Mouse (Mus musculus): ENCODE measurements around the gene Hsd11b2. TPM values are rescaled to one million over a fixed set of nuclear protein-coding genes. Genes with fewer than 3 reads are reported as not detected.
A peak's percentile ranks its signal among the peaks of the same experiment; 100 is the strongest.
"Not testable (repeated sequence)": the region's sequence is repeated elsewhere in the genome, so short reads cannot be mapped to it uniquely, and the experiment has no call there.

Hsd11b2 gene
- polyA plus RNA-seq, 1 experiment from 2014 or later = 12.6 TPM

GRCm38 (mm10) chr8:105562863-105563262, 44.3 kb downstream of the Hsd11b2 start:
- 79% methylated on average over 3 of the region's 3 CpGs for WGBS
- Histone ChIP-seq H3K27ac (replicated peaks; ENCODE audit: low read depth, low read length) (no peak overlapping the region), H3K4me1 (ENCODE audit: control insufficient read depth, insufficient read depth, low read length) (no peaks in the 10 kb centered on the region; the same call in 1 of the 2 replicates), H3K4me2 (ENCODE audit: low read depth, low read length) (no peak overlapping the region), H3K27me3 (ENCODE audit: control insufficient read depth, insufficient read depth, low read length) (no peaks in the 10 kb centered on the region), H3K36me3 (replicated peaks; ENCODE audit: control insufficient read depth, insufficient read depth, low read depth, low read length) (no peaks in the 10 kb centered on the region), H3K9ac (replicated peaks; ENCODE audit: low read length) (no peak overlapping the region), H3K4me3 (ENCODE audit: low read depth, low read length) (no peak overlapping the region), H3K9me3 (replicated peaks; ENCODE audit: control insufficient read depth, low read length) (no peaks in the 10 kb centered on the region)
- no peak for DNase-seq (ENCODE audit: low spot score)
- ATAC-seq (replicated peaks; ENCODE audit: insufficient number of reproducible peaks, low FRiP score, low TSS enrichment, low read depth) = no peak

GRCm38 (mm10) chr8:105563871-105564270, 45.3 kb downstream of the Hsd11b2 start:
- Histone ChIP-seq H3K4me2 (ENCODE audit: low read depth, low read length) (no peak overlapping the region), H3K9ac (replicated peaks; ENCODE audit: low read length) (no peak overlapping the region), H3K9me3 (replicated peaks; ENCODE audit: control insufficient read depth, low read length) (no peaks in the 10 kb centered on the region), H3K4me1 (ENCODE audit: control insufficient read depth, insufficient read depth, low read length) (no peaks in the 10 kb centered on the region; the same call in 1 of the 2 replicates), H3K4me3 (ENCODE audit: low read depth, low read length) (no peak overlapping the region), H3K27me3 (ENCODE audit: control insufficient read depth, insufficient read depth, low read length) (no peaks in the 10 kb centered on the region), H3K36me3 (replicated peaks; ENCODE audit: control insufficient read depth, insufficient read depth, low read depth, low read length) (no peaks in the 10 kb centered on the region), H3K27ac (replicated peaks; ENCODE audit: low read depth, low read length) (no peak overlapping the region)
- DNase-seq (ENCODE audit: low spot score) (no peak), ATAC-seq (replicated peaks; ENCODE audit: insufficient number of reproducible peaks, low FRiP score, low TSS enrichment, low read depth) (no peak)
- WGBS = 81% methylated on average over 1 of the region's 1 CpGs

- H3K36me3 ChIP-seq (replicated peaks; ENCODE audit: control insufficient read depth, insufficient read depth, low read depth, low read length); H3K9me3 ChIP-seq (replicated peaks; ENCODE audit: control insufficient read depth, low read length); DNase-seq (ENCODE audit: low spot score); H3K4me1 ChIP-seq (ENCODE audit: control insufficient read depth, insufficient read depth, low read length); H3K27ac ChIP-seq (replicated peaks; ENCODE audit: low read depth, low read length); H3K27me3 ChIP-seq (ENCODE audit: control insufficient read depth, insufficient read depth, low read length); ATAC-seq (replicated peaks; ENCODE audit: insufficient number of reproducible peaks, low FRiP score, low TSS enrichment, low read depth): not testable (repeated sequence)
- peak overlapping the region; percentile 82 for H3K9ac ChIP-seq (replicated peaks; ENCODE audit: low read length)
- 87% methylated on average over 9 of the region's 9 CpGs for WGBS
- H3K4me3 ChIP-seq (ENCODE audit: low read depth, low read length) = peak overlapping the region; percentile 86
- peak overlapping the region; percentile 91 for H3K4me2 ChIP-seq (ENCODE audit: low read depth, low read length)
Observed at GRCm38 (mm10) chr8:105564573-105565229, 46.1 kb downstream of the Hsd11b2 start.

- no peaks in the 10 kb centered on the region for H3K36me3 ChIP-seq (replicated peaks; ENCODE audit: control insufficient read depth, insufficient read depth, low read depth, low read length)
- H3K4me1 ChIP-seq (ENCODE audit: control insufficient read depth, insufficient read depth, low read length) = no peaks in the 10 kb centered on the region; the same call in 1 of the 2 replicates
- under 1% methylated on average over 31 of the region's 31 CpGs for WGBS
- no peaks in the 10 kb centered on the region for H3K9me3 ChIP-seq (replicated peaks; ENCODE audit: control insufficient read depth, low read length)
- no peaks in the 10 kb centered on the region for H3K27me3 ChIP-seq (ENCODE audit: control insufficient read depth, insufficient read depth, low read length)
- H3K27ac ChIP-seq (replicated peaks; ENCODE audit: low read depth, low read length) = no peak overlapping the region
- peak overlapping the region; percentile 91 for H3K4me2 ChIP-seq (ENCODE audit: low read depth, low read length)
- H3K4me3 ChIP-seq (ENCODE audit: low read depth, low read length) = peak overlapping the region; percentile 86
- peak; percentile 76 for ATAC-seq (replicated peaks; ENCODE audit: insufficient number of reproducible peaks, low FRiP score, low TSS enrichment, low read depth)
- peak overlapping the region; percentile 82 for H3K9ac ChIP-seq (replicated peaks; ENCODE audit: low read length)
- DNase-seq (ENCODE audit: low spot score) = no peak
Observed at GRCm38 (mm10) chr8:105565401-105565881, 46.9 kb downstream of the Hsd11b2 start.

- peak within 1 kb of the TSS; percentile 91 for H3K4me2 ChIP-seq (ENCODE audit: low read depth, low read length)
- H3K27me3 ChIP-seq (ENCODE audit: control insufficient read depth, insufficient read depth, low read length) = no peaks in the 10 kb centered on the region
- H3K27ac ChIP-seq (replicated peaks; ENCODE audit: low read depth, low read length) = peak within 1 kb of the TSS; percentile 20; the same call in 1 of the 2 replicates
- peak; percentile 99 for ATAC-seq (replicated peaks; ENCODE audit: insufficient number of reproducible peaks, low FRiP score, low TSS enrichment, low read depth)
- WGBS = 4% methylated on average over 53 of the region's 53 CpGs
- peak within 1 kb of the TSS; percentile 82 for H3K9ac ChIP-seq (replicated peaks; ENCODE audit: low read length)
- peak; percentile 100 for DNase-seq (ENCODE audit: low spot score)
- no peaks in the 10 kb centered on the region for H3K36me3 ChIP-seq (replicated peaks; ENCODE audit: control insufficient read depth, insufficient read depth, low read depth, low read length)
- no peaks in the 10 kb centered on the region; the same call in 1 of the 2 replicates for H3K4me1 ChIP-seq (ENCODE audit: control insufficient read depth, insufficient read depth, low read length)
- H3K9me3 ChIP-seq (replicated peaks; ENCODE audit: control insufficient read depth, low read length) = no peaks in the 10 kb centered on the region
- H3K4me3 ChIP-seq (ENCODE audit: low read depth, low read length) = peak within 1 kb of the TSS; percentile 86
Observed at GRCm38 (mm10) chr8:105565952-105566702, 47.6 kb downstream of the Hsd11b2 start, which contains the start of gene Atp6v0d1. Gene Atp6v0d1 (minus strand): TSS chr8:105566047.

- DNase-seq (ENCODE audit: low spot score) = peak; percentile 18
- H3K36me3 ChIP-seq (replicated peaks; ENCODE audit: control insufficient read depth, insufficient read depth, low read depth, low read length) = no peaks in the 10 kb centered on the region
- no peak overlapping the region for H3K27ac ChIP-seq (replicated peaks; ENCODE audit: low read depth, low read length)
- peak; percentile 11; the same call in 1 of the 2 replicates for ATAC-seq (replicated peaks; ENCODE audit: insufficient number of reproducible peaks, low FRiP score, low TSS enrichment, low read depth)
- no peaks in the 10 kb centered on the region; the same call in 1 of the 2 replicates for H3K4me1 ChIP-seq (ENCODE audit: control insufficient read depth, insufficient read depth, low read length)
- no peaks in the 10 kb centered on the region for H3K9me3 ChIP-seq (replicated peaks; ENCODE audit: control insufficient read depth, low read length)
- H3K9ac ChIP-seq (replicated peaks; ENCODE audit: low read length) = peak overlapping the region; percentile 56
- H3K4me2 ChIP-seq (ENCODE audit: low read depth, low read length) = peak overlapping the region; percentile 91
- H3K4me3 ChIP-seq (ENCODE audit: low read depth, low read length) = peak overlapping the region; percentile 86
- 27% methylated on average over 27 of the region's 27 CpGs for WGBS
- no peaks in the 10 kb centered on the region for H3K27me3 ChIP-seq (ENCODE audit: control insufficient read depth, insufficient read depth, low read length)
Observed at GRCm38 (mm10) chr8:105566703-105567595, 48.4 kb downstream of the Hsd11b2 start.

- Histone ChIP-seq H3K9ac (replicated peaks; ENCODE audit: low read length) (no peak overlapping the region), H3K27me3 (ENCODE audit: control insufficient read depth, insufficient read depth, low read length) (no peaks in the 10 kb centered on the region), H3K27ac (replicated peaks; ENCODE audit: low read depth, low read length) (no peak overlapping the region), H3K4me1 (ENCODE audit: control insufficient read depth, insufficient read depth, low read length) (no peaks in the 10 kb centered on the region; the same call in 1 of the 2 replicates), H3K4me2 (ENCODE audit: low read depth, low read length) (no peak overlapping the region), H3K36me3 (replicated peaks; ENCODE audit: control insufficient read depth, insufficient read depth, low read depth, low read length) (no peaks in the 10 kb centered on the region), H3K9me3 (replicated peaks; ENCODE audit: control insufficient read depth, low read length) (no peaks in the 10 kb centered on the region), H3K4me3 (ENCODE audit: low read depth, low read length) (no peak overlapping the region)
- 91% methylated on average over 9 of the region's 9 CpGs for WGBS
- DNase-seq (ENCODE audit: low spot score) (no peak), ATAC-seq (replicated peaks; ENCODE audit: insufficient number of reproducible peaks, low FRiP score, low TSS enrichment, low read depth) (no peak)
Observed at GRCm38 (mm10) chr8:105571810-105572209, 53.3 kb downstream of the Hsd11b2 start.

Measured in embryonic facial prominence, embryonic 11.5 days (tissue).